Mouse (Mus musculus): ENCODE measurements around the gene Cenpu. TPM values are rescaled to one million over a fixed set of nuclear protein-coding genes. Genes with fewer than 3 reads are reported as not detected.

Gene Cenpu
- polyA plus RNA-seq, 1 experiment from 2014 or later = 29.3 TPM

- no peak for DNase-seq (ENCODE audit: low spot score)
- H3K4me3 ChIP-seq (ENCODE audit: low read depth, low read length) = no peak overlapping the region
- no peaks in the 10 kb centered on the region for H3K27me3 ChIP-seq (ENCODE audit: control insufficient read depth, insufficient read depth, low read length)
- H3K9ac ChIP-seq (ENCODE audit: low read depth, low read length) = no peak overlapping the region
- H3K36me3 ChIP-seq (ENCODE audit: control insufficient read depth, insufficient read depth, low read length) = no peaks in the 10 kb centered on the region
- no peak overlapping the region for H3K27ac ChIP-seq (ENCODE audit: low read depth, low read length)
- WGBS = 84% methylated on average over 6 of the region's 6 CpGs
- H3K4me1 ChIP-seq (replicated peaks; ENCODE audit: control insufficient read depth, insufficient read depth, low read length) = no peaks in the 10 kb centered on the region
- no peak overlapping the region for H3K4me2 ChIP-seq (replicated peaks; ENCODE audit: low read depth, low read length)
- no peaks in the 10 kb centered on the region for H3K9me3 ChIP-seq (ENCODE audit: control insufficient read depth, low read length)
- no peak for ATAC-seq (ENCODE audit: low FRiP score)
Observed at GRCm38 (mm10) chr8:46543662-46544061, 8.2 kb upstream of the Cenpu start.

GRCm38 (mm10) chr8:46545854-46546253 is 6.0 kb upstream of the Cenpu start:
- Histone ChIP-seq H3K4me2 (replicated peaks; ENCODE audit: low read depth, low read length) (no peak overlapping the region), H3K36me3 (ENCODE audit: control insufficient read depth, insufficient read depth, low read length) (no peaks in the 10 kb centered on the region), H3K9ac (ENCODE audit: low read depth, low read length) (no peak overlapping the region), H3K9me3 (ENCODE audit: control insufficient read depth, low read length) (no peaks in the 10 kb centered on the region), H3K4me3 (ENCODE audit: low read depth, low read length) (no peak overlapping the region), H3K27me3 (ENCODE audit: control insufficient read depth, insufficient read depth, low read length) (no peaks in the 10 kb centered on the region), H3K4me1 (replicated peaks; ENCODE audit: control insufficient read depth, insufficient read depth, low read length) (no peaks in the 10 kb centered on the region), H3K27ac (ENCODE audit: low read depth, low read length) (no peak overlapping the region)
- DNase-seq (ENCODE audit: low spot score) (no peak), ATAC-seq (ENCODE audit: low FRiP score) (no peak)
- WGBS = 91% methylated on average over 5 of the region's 5 CpGs

- Histone ChIP-seq H3K4me3 (ENCODE audit: low read depth, low read length) (no peak overlapping the region), H3K4me1 (replicated peaks; ENCODE audit: control insufficient read depth, insufficient read depth, low read length) (no peaks in the 10 kb centered on the region), H3K9ac (ENCODE audit: low read depth, low read length) (no peak overlapping the region), H3K9me3 (ENCODE audit: control insufficient read depth, low read length) (no peaks in the 10 kb centered on the region), H3K27ac (ENCODE audit: low read depth, low read length) (no peak overlapping the region), H3K4me2 (replicated peaks; ENCODE audit: low read depth, low read length) (no peak overlapping the region), H3K27me3 (ENCODE audit: control insufficient read depth, insufficient read depth, low read length) (no peaks in the 10 kb centered on the region), H3K36me3 (ENCODE audit: control insufficient read depth, insufficient read depth, low read length) (no peaks in the 10 kb centered on the region)
- WGBS = 79% methylated on average over 11 of the region's 11 CpGs
- no peak for ATAC-seq (ENCODE audit: low FRiP score)
- DNase-seq (ENCODE audit: low spot score) = no peak
Observed at GRCm38 (mm10) chr8:46546431-46547176, 5.2 kb upstream of the Cenpu start.

- ATAC-seq (ENCODE audit: low FRiP score) (no peak), DNase-seq (ENCODE audit: low spot score) (peak; percentile 79)
- Histone ChIP-seq H3K9ac (ENCODE audit: low read depth, low read length) (no peak overlapping the region), H3K36me3 (ENCODE audit: control insufficient read depth, insufficient read depth, low read length) (no peaks in the 10 kb centered on the region), H3K27me3 (ENCODE audit: control insufficient read depth, insufficient read depth, low read length) (no peaks in the 10 kb centered on the region), H3K4me3 (ENCODE audit: low read depth, low read length) (no peak overlapping the region), H3K4me1 (replicated peaks; ENCODE audit: control insufficient read depth, insufficient read depth, low read length) (no peaks in the 10 kb centered on the region), H3K4me2 (replicated peaks; ENCODE audit: low read depth, low read length) (no peak overlapping the region), H3K27ac (ENCODE audit: low read depth, low read length) (no peak overlapping the region), H3K9me3 (ENCODE audit: control insufficient read depth, low read length) (no peaks in the 10 kb centered on the region)
- 57% methylated on average over 4 of the region's 4 CpGs for WGBS
Observed at GRCm38 (mm10) chr8:46547245-46547644, 4.6 kb upstream of the Cenpu start.

GRCm38 (mm10) chr8:46550058-46550457 is 1.8 kb upstream of the Cenpu start:
- ATAC-seq (ENCODE audit: low FRiP score) (no peak), DNase-seq (ENCODE audit: low spot score) (no peak)
- no peaks in the 10 kb centered on the region for H3K4me1 ChIP-seq (replicated peaks; ENCODE audit: control insufficient read depth, insufficient read depth, low read length)
- no peak overlapping the region for H3K4me2 ChIP-seq (replicated peaks; ENCODE audit: low read depth, low read length)
- no peaks in the 10 kb centered on the region for H3K9me3 ChIP-seq (ENCODE audit: control insufficient read depth, low read length)
- 88% methylated on average over 8 of the region's 8 CpGs for WGBS
- no peak overlapping the region for H3K27ac ChIP-seq (ENCODE audit: low read depth, low read length)
- H3K4me3 ChIP-seq (ENCODE audit: low read depth, low read length) = no peak overlapping the region
- no peaks in the 10 kb centered on the region for H3K36me3 ChIP-seq (ENCODE audit: control insufficient read depth, insufficient read depth, low read length)
- no peaks in the 10 kb centered on the region for H3K27me3 ChIP-seq (ENCODE audit: control insufficient read depth, insufficient read depth, low read length)
- no peak overlapping the region for H3K9ac ChIP-seq (ENCODE audit: low read depth, low read length)

- Histone ChIP-seq H3K4me1 (replicated peaks; ENCODE audit: control insufficient read depth, insufficient read depth, low read length) (no peaks in the 10 kb centered on the region), H3K27ac (ENCODE audit: low read depth, low read length) (peak overlapping the region; percentile 65; the same call in 1 of the 2 replicates), H3K4me3 (ENCODE audit: low read depth, low read length) (peak overlapping the region; percentile 73; the same call in 1 of the 2 replicates), H3K9ac (ENCODE audit: low read depth, low read length) (peak overlapping the region; percentile 23; the same call in 1 of the 2 replicates), H3K4me2 (replicated peaks; ENCODE audit: low read depth, low read length) (peak overlapping the region; percentile 53), H3K27me3 (ENCODE audit: control insufficient read depth, insufficient read depth, low read length) (no peaks in the 10 kb centered on the region), H3K9me3 (ENCODE audit: control insufficient read depth, low read length) (no peaks in the 10 kb centered on the region), H3K36me3 (ENCODE audit: control insufficient read depth, insufficient read depth, low read length) (no peaks in the 10 kb centered on the region)
- ATAC-seq (ENCODE audit: low FRiP score) = no peak
- no peak for DNase-seq (ENCODE audit: low spot score)
- 52% methylated on average over 4 of the region's 4 CpGs for WGBS
Observed at GRCm38 (mm10) chr8:46551029-46551428, 799 bp upstream of the Cenpu start.

GRCm38 (mm10) chr8:46552441-46552765 is 575 bp downstream of the Cenpu start:
- Histone ChIP-seq H3K9ac (ENCODE audit: low read depth, low read length) (peak overlapping the region; percentile 52), H3K4me2 (replicated peaks; ENCODE audit: low read depth, low read length) (peak overlapping the region; percentile 48), H3K4me3 (ENCODE audit: low read depth, low read length) (peak overlapping the region; percentile 73), H3K9me3 (ENCODE audit: control insufficient read depth, low read length) (no peaks in the 10 kb centered on the region), H3K36me3 (ENCODE audit: control insufficient read depth, insufficient read depth, low read length) (no peaks in the 10 kb centered on the region), H3K27me3 (ENCODE audit: control insufficient read depth, insufficient read depth, low read length) (no peaks in the 10 kb centered on the region), H3K27ac (ENCODE audit: low read depth, low read length) (no peak overlapping the region), H3K4me1 (replicated peaks; ENCODE audit: control insufficient read depth, insufficient read depth, low read length) (no peaks in the 10 kb centered on the region)
- no peak for DNase-seq (ENCODE audit: low spot score)
- ATAC-seq (ENCODE audit: low FRiP score) = no peak
- 4% methylated on average over 10 of the region's 10 CpGs for WGBS

- no peak overlapping the region for H3K27ac ChIP-seq (ENCODE audit: low read depth, low read length)
- no peaks in the 10 kb centered on the region for H3K4me1 ChIP-seq (replicated peaks; ENCODE audit: control insufficient read depth, insufficient read depth, low read length)
- no peaks in the 10 kb centered on the region for H3K27me3 ChIP-seq (ENCODE audit: control insufficient read depth, insufficient read depth, low read length)
- no peaks in the 10 kb centered on the region for H3K9me3 ChIP-seq (ENCODE audit: control insufficient read depth, low read length)
- peak; percentile 33 for DNase-seq (ENCODE audit: low spot score)
- H3K36me3 ChIP-seq (ENCODE audit: control insufficient read depth, insufficient read depth, low read length) = no peaks in the 10 kb centered on the region
- H3K9ac ChIP-seq (ENCODE audit: low read depth, low read length) = no peak overlapping the region
- no peak overlapping the region for H3K4me2 ChIP-seq (replicated peaks; ENCODE audit: low read depth, low read length)
- no peak for ATAC-seq (ENCODE audit: low FRiP score)
- no peak overlapping the region for H3K4me3 ChIP-seq (ENCODE audit: low read depth, low read length)
- WGBS = 85% methylated on average over 6 of the region's 6 CpGs
Observed at GRCm38 (mm10) chr8:46559428-46559827, 7.6 kb downstream of the Cenpu start.

GRCm38 (mm10) chr8:46562333-46562732 is 10.5 kb downstream of the Cenpu start:
- Histone ChIP-seq H3K27me3 (ENCODE audit: control insufficient read depth, insufficient read depth, low read length) (no peaks in the 10 kb centered on the region), H3K9ac (ENCODE audit: low read depth, low read length) (no peak overlapping the region), H3K4me3 (ENCODE audit: low read depth, low read length) (no peak overlapping the region), H3K27ac (ENCODE audit: low read depth, low read length) (no peak overlapping the region), H3K4me1 (replicated peaks; ENCODE audit: control insufficient read depth, insufficient read depth, low read length) (no peaks in the 10 kb centered on the region), H3K36me3 (ENCODE audit: control insufficient read depth, insufficient read depth, low read length) (no peaks in the 10 kb centered on the region), H3K4me2 (replicated peaks; ENCODE audit: low read depth, low read length) (no peak overlapping the region), H3K9me3 (ENCODE audit: control insufficient read depth, low read length) (no peaks in the 10 kb centered on the region)
- 91% methylated on average over 16 of the region's 16 CpGs for WGBS
- no peak for DNase-seq (ENCODE audit: low spot score)
- no peak for ATAC-seq (ENCODE audit: low FRiP score)

Data from hindbrain, embryonic 11.5 days (tissue).